Mouse (Mus musculus) embryonic facial prominence, embryonic 14.5 days (tissue): ENCODE results near the gene Arhgef1. TPM values are rescaled to one million over a fixed set of nuclear protein-coding genes. Genes with fewer than 3 reads are reported as not detected.

Source experiments
- ATAC-seq: fragments of 200-750 bp; cut with Nextera tagmentation; 2 replicates; pipeline ENCODE4 v1.8.0; 2017; ENCODE audit warnings: low read depth, moderate number of reproducible peaks, moderate TSS enrichment
- DNase-seq: peaks from one replicate; pipeline ENCODE4 v3.0.0-alpha.2; 2015; ENCODE audit warnings: low spot score
- H3K27ac ChIP-seq: fragments of 300-500 bp; sonication (generic); replicated peaks from 2 replicates; pipeline ENCODE4 v1.5.1; 2014; ENCODE audit warnings: low read depth, mild to moderate bottlenecking, low read length, moderate library complexity
- H3K27me3 ChIP-seq: fragments of 300-500 bp; sonication (generic); replicated peaks from 2 replicates; pipeline ENCODE4 v1.6.1; 2014; ENCODE audit warnings: low read length; ENCODE audit not compliant: control insufficient read depth, insufficient read depth
- H3K36me3 ChIP-seq: fragments of 300-500 bp; sonication (generic); 2 replicates; pipeline ENCODE4 v1.6.1; 2014; ENCODE audit warnings: low read length, mixed read lengths; ENCODE audit not compliant: control insufficient read depth, insufficient read depth
- H3K4me1 ChIP-seq: fragments of 300-500 bp; sonication (generic); 2 replicates; pipeline ENCODE4 v1.6.1; 2014; ENCODE audit warnings: antibody characterized with exemption, low read length; ENCODE audit not compliant: control insufficient read depth, insufficient read depth
- H3K4me2 ChIP-seq: fragments of 300-500 bp; sonication (generic); 2 replicates; pipeline ENCODE4 v1.6.1; 2014; ENCODE audit warnings: low read depth, mild to moderate bottlenecking, low read length, moderate library complexity, mixed read lengths
- H3K4me3 ChIP-seq: fragments of 300-500 bp; sonication (generic); 2 replicates; pipeline ENCODE4 v1.5.1; 2014; ENCODE audit warnings: low read depth, mild to moderate bottlenecking, low read length
- H3K9ac ChIP-seq: fragments of 300-500 bp; sonication (generic); 2 replicates; pipeline ENCODE4 v1.6.1; 2014; ENCODE audit warnings: low read depth, mild to moderate bottlenecking, low read length, moderate library complexity, mixed read lengths
- H3K9me3 ChIP-seq: fragments of 300-500 bp; sonication (generic); 2 replicates; pipeline ENCODE4 v1.6.1; 2016; ENCODE audit warnings: low read length; ENCODE audit not compliant: control insufficient read depth
- WGBS: fragments of 180-500 bp; shearing (Covaris S2); extraction: QIAGEN DNeasy Blood & Tissue Kit; methylation state at CpG from one replicate; pipeline ENCODE4 v1.1.7; 2014; 5-methylcytosine and 5-hydroxymethylcytosine counted together
- polyA plus RNA-seq: library from polyadenylated mRNA; unstranded; fragments of >200 nt; fragmentation: Nextera tagmentation; extraction: Ambion mirVana; gene quantifications from 2 replicates; pipeline ENCODE4 v1.2.1, GENCODE M21; 2014

Gene Arhgef1
- polyA plus RNA-seq, 1 experiment from 2014 or later = 86.7 TPM

- ATAC-seq = no peak
- H3K9ac ChIP-seq = peak overlapping the region; percentile 100
- peak overlapping the region; percentile 92 for H3K27ac ChIP-seq
- H3K36me3 ChIP-seq = peaks cover 54% of the 10 kb centered on the region
- WGBS = 35% methylated on average over 12 of the region's 12 CpGs
- H3K4me3 ChIP-seq = peak overlapping the region; percentile 99
- no peaks in the 10 kb centered on the region for H3K9me3 ChIP-seq
- H3K4me2 ChIP-seq = peak overlapping the region; percentile 87
- H3K4me1 ChIP-seq = peaks cover 14% of the 10 kb centered on the region
- DNase-seq = no peak
- no peaks in the 10 kb centered on the region for H3K27me3 ChIP-seq
Observed at GRCm38 (mm10) chr7:24885468-24886307, 17.0 kb upstream of the Arhgef1 start.

- H3K4me2 ChIP-seq = peak overlapping the region; percentile 87
- no peaks in the 10 kb centered on the region for H3K27me3 ChIP-seq
- peak overlapping the region; percentile 100 for H3K9ac ChIP-seq
- peak overlapping the region; percentile 39; the same call in 1 of the 2 replicates for H3K27ac ChIP-seq
- ATAC-seq (no peak), DNase-seq (no peak)
- 50% methylated on average over 3 of the region's 4 CpGs for WGBS
- H3K9me3 ChIP-seq = no peaks in the 10 kb centered on the region
- peak overlapping the region; percentile 99 for H3K4me3 ChIP-seq
- peaks cover 59% of the 10 kb centered on the region for H3K36me3 ChIP-seq
- H3K4me1 ChIP-seq = peaks cover 14% of the 10 kb centered on the region
Observed at GRCm38 (mm10) chr7:24886308-24886633, 16.4 kb upstream of the Arhgef1 start.

GRCm38 (mm10) chr7:24887096-24887495, 15.6 kb upstream of the Arhgef1 start:
- H3K4me2 ChIP-seq = peak overlapping the region; percentile 87
- peak overlapping the region; percentile 99; the same call in 1 of the 2 replicates for H3K4me3 ChIP-seq
- H3K27me3 ChIP-seq = no peaks in the 10 kb centered on the region
- peaks cover 14% of the 10 kb centered on the region for H3K4me1 ChIP-seq
- DNase-seq = no peak
- no peak overlapping the region for H3K27ac ChIP-seq
- peak overlapping the region; percentile 100 for H3K9ac ChIP-seq
- 69% methylated on average over 4 of the region's 4 CpGs for WGBS
- ATAC-seq = no peak
- H3K36me3 ChIP-seq = peaks cover 63% of the 10 kb centered on the region
- H3K9me3 ChIP-seq = no peaks in the 10 kb centered on the region

- ATAC-seq (peak; percentile 1; the same call in 1 of the 2 replicates), DNase-seq (no peak)
- H3K27ac ChIP-seq = no peak overlapping the region
- H3K27me3 ChIP-seq = no peaks in the 10 kb centered on the region
- no peak overlapping the region for H3K4me3 ChIP-seq
- H3K9ac ChIP-seq = no peak overlapping the region
- 87% methylated on average over 6 of the region's 6 CpGs for WGBS
- H3K4me2 ChIP-seq = no peak overlapping the region
- H3K36me3 ChIP-seq = peaks cover 63% of the 10 kb centered on the region
- H3K4me1 ChIP-seq = peaks cover 14% of the 10 kb centered on the region
- no peaks in the 10 kb centered on the region for H3K9me3 ChIP-seq
Observed at GRCm38 (mm10) chr7:24889431-24890220, 13.1 kb upstream of the Arhgef1 start.

GRCm38 (mm10) chr7:24890281-24891216, 12.2 kb upstream of the Arhgef1 start:
- H3K36me3 ChIP-seq = peaks cover 61% of the 10 kb centered on the region
- H3K4me3 ChIP-seq = no peak overlapping the region
- ATAC-seq = peak; percentile 58
- WGBS = 33% methylated on average over 10 of the region's 10 CpGs
- no peak overlapping the region for H3K27ac ChIP-seq
- peak; percentile 89 for DNase-seq
- H3K27me3 ChIP-seq = no peaks in the 10 kb centered on the region
- no peak overlapping the region for H3K9ac ChIP-seq
- H3K4me2 ChIP-seq = no peak overlapping the region
- no peaks in the 10 kb centered on the region for H3K9me3 ChIP-seq
- H3K4me1 ChIP-seq = peaks cover 13% of the 10 kb centered on the region

- no peak for ATAC-seq
- Histone ChIP-seq H3K9ac (no peak overlapping the region), H3K27me3 (no peaks in the 10 kb centered on the region), H3K9me3 (no peaks in the 10 kb centered on the region), H3K27ac (no peak overlapping the region), H3K4me3 (no peak overlapping the region), H3K4me2 (no peak overlapping the region), H3K4me1 (peaks cover 3% of the 10 kb centered on the region; the same call in 1 of the 2 replicates), H3K36me3 (peaks cover 51% of the 10 kb centered on the region)
- no peak for DNase-seq
- 63% methylated on average over 3 of the region's 3 CpGs for WGBS
Observed at GRCm38 (mm10) chr7:24891241-24892124, 11.2 kb upstream of the Arhgef1 start.

GRCm38 (mm10) chr7:24892125-24892583, 10.6 kb upstream of the Arhgef1 start:
- Histone ChIP-seq H3K9ac (no peak overlapping the region), H3K4me3 (no peak overlapping the region), H3K4me1 (no peaks in the 10 kb centered on the region), H3K27me3 (no peaks in the 10 kb centered on the region), H3K36me3 (peaks cover 44% of the 10 kb centered on the region), H3K9me3 (no peaks in the 10 kb centered on the region), H3K27ac (no peak overlapping the region), H3K4me2 (no peak overlapping the region)
- ATAC-seq = no peak
- DNase-seq = no peak
- 73% methylated on average over 2 of the region's 2 CpGs for WGBS
